Mouse (Mus musculus) B cell, adult 67 days (primary cell): ENCODE results near the gene Pigw. TPM values are rescaled to one million over a fixed set of nuclear protein-coding genes. Genes with fewer than 3 reads are reported as not detected.

Source experiments
- total RNA-seq, 2 experiments: library from RNA; stranded (reverse); gene quantifications; 4 replicates each; pipeline ENCODE4 v1.2.4; 2023

Gene Pigw
- 1 to 10 TPM; 8.0 to 8.1 TPM for total RNA-seq

GRCm38 (mm10) chr11:84879772-84880464, at the start of gene Pigw, which contains the start of gene Myo19:
TSS of gene Pigw (minus strand) at chr11:84880285.
TSS of gene Myo19 (plus strand) at chr11:84880148.

GRCm38 (mm10) chr11:84916053-84916702, 36.1 kb upstream of the Pigw start, which contains the start of gene Znhit3:
TSS of gene Znhit3 (minus strand) at chr11:84916366.

GRCm38 (mm10) chr11:84870337-84871043, 9.6 kb downstream of the Pigw start, which contains the start of gene Ggnbp2:
TSS of gene Ggnbp2 (minus strand) at chr11:84870817.

GRCm38 (mm10) chr11:84828516-84829399, 51.3 kb downstream of the Pigw start, which contains the start of gene Dhrs11:
TSS of gene Dhrs11 (minus strand) at chr11:84828994.

Other genes with a start within 250 kb of the Pigw start
- gene Mrm1, start 60.8 kb downstream of the Pigw start, total RNA-seq, result 10 to 100 TPM; 19.0 to 40.0 TPM
- gene Dhrs11, start 51.3 kb downstream of the Pigw start, total RNA-seq, result 10 to 100 TPM; 20.4 to 23.4 TPM
- gene Ggnbp2, start 9.5 kb downstream of the Pigw start, total RNA-seq, result 100 to 1,000 TPM; 149 to 192 TPM
- gene Myo19, start 137 bp downstream of the Pigw start, total RNA-seq, result 10 to 100 TPM; 14.9 to 16.4 TPM
- gene Znhit3, start 36.1 kb upstream of the Pigw start, total RNA-seq, result 10 to 100 TPM; 41.9 to 43.3 TPM
- not detected for gene Car4, start 77.5 kb upstream of the Pigw start, total RNA-seq